Mouse (Mus musculus) gastrocnemius, adult 8-10 months (tissue): ENCODE data around the gene Gp1ba. TPM values are rescaled to one million over a fixed set of nuclear protein-coding genes. Genes with fewer than 3 reads are reported as not detected.

ENCODE experiments used
- DNase-seq, 2 experiments: peaks; one replicate each; pipeline ENCODE4 v3.0.0; 2022; ENCODE audit warnings: low spot score in 2 of 2
- total RNA-seq, 4 experiments: library from RNA; stranded (reverse); gene quantifications; 2 replicates each; pipeline ENCODE4 v1.2.4; 2022

Gp1ba gene
- total RNA-seq, 4 experiments from 2014 or later = not detected

- peak; percentile 63 to 66 for DNase-seq
Measured at GRCm38 (mm10) chr11:70669582-70670345, 30.8 kb downstream of the Gp1ba start.

- no peak for DNase-seq
Measured at GRCm38 (mm10) chr11:70670483-70670882, 31.6 kb downstream of the Gp1ba start.

GRCm38 (mm10) chr11:70671333-70672047, 32.6 kb downstream of the Gp1ba start:
- no peak for DNase-seq

- DNase-seq = no peak
Measured at GRCm38 (mm10) chr11:70674014-70674413, 35.1 kb downstream of the Gp1ba start.

GRCm38 (mm10) chr11:70674501-70674900, 35.6 kb downstream of the Gp1ba start:
- DNase-seq = no peak

GRCm38 (mm10) chr11:70678092-70678491, 39.2 kb downstream of the Gp1ba start:
- DNase-seq = no peak

- no peak for DNase-seq
Measured at GRCm38 (mm10) chr11:70678576-70678975, 39.7 kb downstream of the Gp1ba start.

GRCm38 (mm10) chr11:70679361-70679760, 40.4 kb downstream of the Gp1ba start:
- no peak for DNase-seq

- DNase-seq = no peak
Measured at GRCm38 (mm10) chr11:70679894-70680293, 41.0 kb downstream of the Gp1ba start.

- no peak for DNase-seq
Measured at GRCm38 (mm10) chr11:70681170-70681569, 42.2 kb downstream of the Gp1ba start.

GRCm38 (mm10) chr11:70681897-70682581, 43.1 kb downstream of the Gp1ba start:
- DNase-seq = no peak

- no peak for DNase-seq
Measured at GRCm38 (mm10) chr11:70683640-70684039, 44.7 kb downstream of the Gp1ba start.

GRCm38 (mm10) chr11:70686901-70687566, 48.1 kb downstream of the Gp1ba start:
- DNase-seq = no peak

GRCm38 (mm10) chr11:70687601-70688199, 48.8 kb downstream of the Gp1ba start, which contains the start of gene Camta2:
Camta2 (minus strand) TSS chr11:70688105.
- DNase-seq = peak; percentile 85 to 86

GRCm38 (mm10) chr11:70688372-70688771, 49.5 kb downstream of the Gp1ba start:
- no peak for DNase-seq

- DNase-seq = no peak
Measured at GRCm38 (mm10) chr11:70689578-70689977, 50.7 kb downstream of the Gp1ba start.

Other genes with a start within 250 kb of the Gp1ba start
- 10 to 100 TPM; 19.6 to 23.3 (median 20.6) TPM for gene Pelp1, start 229.1 kb upstream of the Gp1ba start, total RNA-seq
- gene Arrb2, start 206.5 kb upstream of the Gp1ba start, total RNA-seq = 1 to 10 TPM; 5.9 to 9.2 (median 7.4) TPM
- 1 to 10 TPM; 4.1 to 5.3 (median 4.6) TPM for gene Med11, start 187.2 kb upstream of the Gp1ba start, total RNA-seq
- gene Zmynd15, start 179.7 kb upstream of the Gp1ba start, total RNA-seq = under 1 TPM in 3 of 4 experiments, not detected in 1; 0.10 to 0.48 (median 0.31) TPM
- under 1 TPM; 0.54 to 0.75 (median 0.63) TPM for gene Cxcl16, start 179.1 kb upstream of the Gp1ba start, total RNA-seq
- gene Tm4sf5, start 133.9 kb upstream of the Gp1ba start, total RNA-seq = not detected
- gene Vmo1, start 124.5 kb upstream of the Gp1ba start, total RNA-seq = not detected
- not detected for gene Gltpd2, start 119.9 kb upstream of the Gp1ba start, total RNA-seq
- 100 to 1,000 TPM; 258 to 280 (median 265) TPM for gene Psmb6, start 113.8 kb upstream of the Gp1ba start, total RNA-seq
- not detected for gene Gm40193, start 106.2 kb upstream of the Gp1ba start, total RNA-seq
- gene Pld2, start 99.1 kb upstream of the Gp1ba start, total RNA-seq = 10 to 100 TPM; 15.3 to 17.8 (median 15.4) TPM
- gene Mink1, start 76.2 kb upstream of the Gp1ba start, total RNA-seq = 10 to 100 TPM; 32.5 to 38.7 (median 33.7) TPM
- gene 4930544D05Rik, start 23.3 kb upstream of the Gp1ba start, total RNA-seq = not detected
- 10 to 100 TPM; 11.2 to 20.5 (median 14.7) TPM for gene Chrne, start 19.9 kb upstream of the Gp1ba start, total RNA-seq
- gene Rnf167, start 8.1 kb downstream of the Gp1ba start, total RNA-seq = 10 to 100 TPM; 34.9 to 41.1 (median 38.1) TPM
- 100 to 1,000 TPM; 276 to 326 (median 293) TPM for gene Slc25a11, start 8.4 kb downstream of the Gp1ba start, total RNA-seq
- 100 to 1,000 TPM; 218 to 265 (median 251) TPM for gene Pfn1, start 15.5 kb downstream of the Gp1ba start, total RNA-seq
- 1,000 to 10,000 TPM; 7,027 to 9,270 (median 7,380) TPM for gene Eno3, start 18.1 kb downstream of the Gp1ba start, total RNA-seq
- gene Spag7, start 30.3 kb downstream of the Gp1ba start, total RNA-seq = 10 to 100 TPM; 77.0 to 99.5 (median 81.7) TPM
- gene Camta2, start 49.0 kb downstream of the Gp1ba start, total RNA-seq = 10 to 100 TPM; 35.2 to 43.1 (median 39.3) TPM
- 1 to 10 TPM; 4.1 to 5.6 (median 4.3) TPM for gene Inca1, start 61.0 kb downstream of the Gp1ba start, total RNA-seq
- 100 to 1,000 TPM; 605 to 698 (median 679) TPM for gene Kif1c, start 61.4 kb downstream of the Gp1ba start, total RNA-seq
- gene Zfp3, start 125.1 kb downstream of the Gp1ba start, total RNA-seq = 10 to 100 TPM; 12.5 to 14.8 (median 13.5) TPM
- not detected for gene Scimp, start 173.5 kb downstream of the Gp1ba start, total RNA-seq
- 10 to 100 TPM; 36.0 to 42.2 (median 41.6) TPM for gene Rabep1, start 205.7 kb downstream of the Gp1ba start, total RNA-seq